Mouse (Mus musculus) heart, adult 18-20 months (tissue): ENCODE results near the gene Cela2a. TPM values are rescaled to one million over a fixed set of nuclear protein-coding genes. Genes with fewer than 3 reads are reported as not detected.

Source experiments
- DNase-seq, 2 experiments: peaks; one replicate each; pipeline ENCODE4 v3.0.0; 2021 to 2022; ENCODE audit warnings: mixed read lengths in 1 of 2
- total RNA-seq, 2 experiments: library from RNA; stranded (reverse); gene quantifications; 2 replicates each; pipeline ENCODE4 v1.2.3; 2021

Cela2a gene
- total RNA-seq, 2 experiments from 2014 or later, result not detected

DNA sequence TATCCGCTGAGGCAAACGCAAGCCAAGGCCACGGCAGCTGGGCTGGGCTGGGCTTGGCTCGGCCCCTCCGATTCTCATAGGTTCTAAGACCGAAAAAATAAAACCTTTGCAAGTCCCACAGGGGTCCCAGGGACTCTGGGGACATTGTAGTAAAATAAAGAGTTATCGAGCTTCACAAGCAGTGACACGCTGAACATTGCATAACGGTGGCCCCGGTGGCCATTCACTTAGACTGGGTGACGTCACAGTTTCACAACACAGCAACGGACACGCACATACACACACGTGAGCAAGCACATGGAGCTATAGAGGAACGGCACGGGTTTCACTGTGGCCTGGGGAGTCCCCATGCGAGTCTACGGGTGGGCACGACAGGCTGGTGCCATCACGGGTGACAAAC is 32.5 kb upstream of the Cela2a start:
- peak; percentile 50 to 54 for DNase-seq

DNA sequence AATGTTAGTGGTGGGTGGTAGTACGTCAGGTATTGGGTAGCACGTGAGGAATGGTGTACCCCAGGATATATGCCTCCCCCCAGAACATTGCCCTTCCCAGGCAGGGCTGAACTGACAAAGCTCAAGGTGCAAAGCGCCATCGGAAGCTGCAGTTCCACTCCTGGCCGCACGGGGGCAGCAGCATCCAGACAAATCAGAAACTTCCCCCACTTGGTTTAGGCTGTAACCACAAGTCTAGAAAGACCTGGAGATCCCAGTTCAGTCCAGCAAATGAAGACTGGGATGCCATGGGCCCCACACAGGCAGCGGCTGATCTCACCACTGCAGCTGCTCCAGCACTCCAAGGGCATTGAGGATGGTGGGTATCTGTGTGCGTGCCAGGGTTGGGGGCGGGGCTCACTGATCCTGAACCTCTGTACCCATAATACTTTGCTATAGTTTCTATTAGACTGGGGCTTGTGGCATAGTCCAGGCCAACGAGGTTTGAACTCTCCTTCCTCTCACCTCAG is 31.5 kb upstream of the Cela2a start:
- DNase-seq, result peak; percentile 77 to 93

DNA sequence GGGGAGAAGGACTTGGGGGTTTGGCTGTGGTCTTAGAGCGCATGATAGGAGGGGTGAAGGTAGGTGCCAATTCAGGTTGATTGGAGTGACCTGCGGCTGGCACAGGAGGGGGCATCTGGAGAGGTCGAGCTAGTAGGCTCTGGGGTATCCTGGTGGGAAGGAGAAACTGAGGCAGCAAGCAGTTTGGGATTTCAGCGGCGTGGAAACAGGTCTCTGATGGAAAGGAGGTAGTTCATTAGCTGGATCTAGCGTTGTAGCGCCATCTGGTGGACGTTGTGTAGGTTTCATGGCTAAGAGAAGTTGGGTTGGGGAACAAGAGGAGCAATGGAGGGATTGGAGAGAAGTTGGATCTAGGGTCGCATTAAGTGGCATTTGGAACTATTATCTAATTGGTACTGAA is 27.5 kb upstream of the Cela2a start:
- peak in 1 of 2 experiments; percentile 81 for DNase-seq

DNA sequence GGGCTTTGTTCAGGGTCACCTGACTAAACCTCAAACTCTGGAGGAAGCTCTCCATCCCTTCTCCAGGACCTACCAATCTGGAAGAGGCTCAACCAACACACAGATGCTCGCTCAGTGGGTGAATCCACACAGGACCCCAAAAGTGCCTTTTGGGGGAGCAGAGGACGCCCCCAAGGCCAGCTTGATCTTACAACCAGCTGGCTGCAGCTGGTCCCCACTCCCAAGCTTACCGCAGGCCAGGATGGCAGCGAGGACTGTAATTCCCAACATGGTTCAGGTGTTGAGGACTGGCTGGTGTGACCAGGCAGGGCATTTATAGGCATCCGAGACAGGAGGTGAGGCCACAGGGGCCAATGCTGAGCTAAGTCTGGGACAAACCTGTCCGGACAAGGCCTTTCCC is 20.0 kb upstream of the Cela2a start, which contains the start of gene Ctrc:
Ctrc (minus strand) TSS at position 361 of the 400 bp plus-strand sequence.
- no peak for DNase-seq

DNA sequence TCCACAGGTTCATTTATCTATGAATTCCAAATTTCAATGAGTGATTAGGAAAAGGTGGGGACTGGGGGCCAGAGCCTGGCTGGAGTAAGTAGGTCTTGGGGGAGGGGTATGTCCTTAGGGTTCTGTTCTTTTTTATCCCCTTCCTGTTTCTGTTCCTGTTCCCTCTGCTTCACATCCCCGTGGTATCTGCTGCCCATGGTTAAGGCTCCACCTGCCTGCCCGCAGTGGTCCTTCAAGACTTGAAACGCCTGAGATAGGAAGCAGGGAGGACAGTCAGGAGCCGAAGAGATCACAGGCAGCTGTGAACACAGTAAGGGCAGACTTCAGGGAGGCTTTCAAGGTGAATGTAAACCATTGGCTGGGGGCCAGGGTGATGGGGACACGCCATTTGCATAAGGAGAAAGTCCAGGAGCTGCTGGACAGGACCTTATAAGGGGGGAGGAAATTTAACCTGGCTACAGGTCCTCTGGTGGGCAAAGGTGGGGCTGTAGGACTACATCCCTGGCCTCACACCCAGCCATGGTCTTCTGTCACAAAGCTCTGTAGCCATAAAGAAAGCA is 8.7 kb upstream of the Cela2a start:
- DNase-seq, result no peak

DNA sequence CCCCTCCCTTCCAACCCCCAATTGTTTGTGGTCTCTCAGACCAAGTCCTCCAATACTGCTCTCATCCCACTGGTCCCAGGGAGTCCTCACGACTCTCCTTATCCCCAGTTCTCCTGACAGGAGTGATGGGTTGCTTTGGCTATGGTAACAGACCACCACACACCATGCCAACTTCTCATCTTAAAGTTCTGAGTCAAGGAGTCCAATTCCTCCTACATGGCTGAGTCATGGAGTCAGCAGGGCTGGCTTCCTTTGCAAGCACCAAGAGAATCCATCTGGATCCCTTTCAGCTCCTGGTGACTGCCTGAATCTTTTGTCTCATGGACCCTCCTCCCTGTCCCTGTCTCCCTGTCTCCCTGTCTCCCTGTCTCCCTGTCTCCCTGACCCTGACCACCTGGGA is 8.0 kb upstream of the Cela2a start:
- DNase-seq, result no peak

DNA sequence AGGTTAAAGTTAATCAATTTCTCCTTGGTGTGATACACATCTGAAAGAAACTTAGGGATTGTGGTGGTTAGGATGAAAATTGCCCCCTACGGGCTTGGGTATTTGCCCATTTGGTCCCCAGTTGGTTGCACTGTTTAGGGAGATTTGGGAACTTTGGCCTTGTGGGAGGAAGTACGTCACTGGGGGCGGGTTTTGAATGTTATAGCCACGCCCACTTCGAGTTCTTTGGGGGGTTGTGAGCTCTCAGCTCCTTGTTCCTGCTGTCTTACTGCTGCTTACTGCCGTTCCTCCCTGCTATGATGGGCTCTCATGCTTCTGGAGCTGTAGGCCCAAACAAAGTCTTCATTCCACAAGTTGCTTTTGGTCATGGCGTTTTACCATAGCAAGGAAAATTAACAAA is 5.4 kb upstream of the Cela2a start:
- no peak for DNase-seq

DNA sequence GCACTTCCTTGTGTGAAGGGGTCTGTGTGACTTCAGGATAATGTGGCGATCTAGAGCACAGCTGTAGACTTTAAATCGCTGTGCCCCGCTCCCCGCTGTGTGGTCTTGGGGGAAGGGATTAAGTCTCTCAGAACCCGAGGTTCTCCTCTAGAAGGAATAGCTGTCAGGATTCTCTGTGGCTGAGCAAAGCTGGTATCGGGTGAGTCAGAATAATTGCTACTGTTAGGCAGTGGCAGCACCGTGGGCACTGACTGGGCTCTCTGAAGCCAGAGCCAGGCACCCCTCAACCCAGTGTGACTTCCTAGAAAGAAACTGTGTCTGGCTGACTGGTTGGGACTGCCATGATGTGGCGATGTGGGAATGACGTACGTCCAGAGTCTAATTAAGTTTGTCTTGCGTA is 4.4 kb upstream of the Cela2a start:
- no peak for DNase-seq

DNA sequence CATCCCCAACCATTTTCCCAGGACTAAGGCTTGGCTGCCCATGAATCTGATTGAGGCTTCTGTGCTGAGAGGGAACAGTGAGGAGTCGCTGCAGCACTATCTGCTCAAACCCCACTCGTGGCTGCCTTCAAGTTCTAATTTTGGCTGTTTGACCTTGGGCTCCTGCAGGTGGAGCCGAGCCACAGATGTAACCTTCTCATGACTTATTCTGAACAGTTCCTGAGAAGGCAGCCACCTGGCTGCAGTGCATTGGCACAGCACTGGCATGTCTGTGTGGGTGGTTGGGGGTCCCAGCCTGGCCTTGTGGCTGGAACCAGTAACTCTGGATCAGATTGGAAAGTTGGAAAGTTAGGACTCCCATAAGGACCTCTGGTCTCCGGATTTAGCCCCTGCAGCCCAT is 2.2 kb upstream of the Cela2a start:
- DNase-seq, result peak; percentile 32 to 48

DNA sequence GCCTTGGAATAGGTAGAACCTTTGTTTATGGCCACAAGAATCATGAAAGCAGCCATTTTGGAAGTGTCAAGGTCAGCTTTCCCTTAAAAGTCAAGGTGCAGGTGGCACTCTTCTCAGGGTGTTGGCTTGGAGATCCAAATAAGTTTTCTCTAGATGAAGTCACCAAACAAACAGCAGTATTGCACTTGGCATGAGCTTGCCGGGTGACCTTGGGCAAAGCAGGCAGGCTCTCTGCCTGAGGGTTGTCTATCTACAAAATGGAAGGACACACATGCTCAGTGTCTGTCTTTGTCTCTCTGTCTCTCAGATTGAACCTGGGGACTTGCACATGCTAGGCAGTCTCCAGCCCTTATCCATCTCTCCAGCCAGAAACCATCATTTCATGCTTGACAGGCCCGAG is 1.4 kb upstream of the Cela2a start:
- no peak for DNase-seq

DNA sequence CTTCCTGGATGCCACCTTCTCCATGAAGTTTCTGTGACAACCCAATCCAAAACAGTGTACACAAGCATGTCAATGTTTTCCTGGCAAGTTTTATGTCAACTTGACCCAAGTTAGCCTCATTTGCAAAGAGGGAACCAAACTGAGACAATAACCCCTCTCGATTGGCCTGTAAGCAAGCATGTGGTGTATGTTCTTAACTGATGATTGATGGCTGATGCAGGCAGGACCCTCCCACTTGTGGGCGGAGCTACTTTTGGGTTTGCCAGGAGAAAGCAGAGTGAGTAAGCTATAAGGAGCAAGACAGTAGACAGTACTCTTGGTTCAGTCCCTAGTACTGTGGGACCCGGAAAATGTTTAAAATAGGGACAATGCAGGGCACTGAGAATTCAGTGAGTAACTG is 3.0 kb downstream of the Cela2a start:
- DNase-seq, result no peak

DNA sequence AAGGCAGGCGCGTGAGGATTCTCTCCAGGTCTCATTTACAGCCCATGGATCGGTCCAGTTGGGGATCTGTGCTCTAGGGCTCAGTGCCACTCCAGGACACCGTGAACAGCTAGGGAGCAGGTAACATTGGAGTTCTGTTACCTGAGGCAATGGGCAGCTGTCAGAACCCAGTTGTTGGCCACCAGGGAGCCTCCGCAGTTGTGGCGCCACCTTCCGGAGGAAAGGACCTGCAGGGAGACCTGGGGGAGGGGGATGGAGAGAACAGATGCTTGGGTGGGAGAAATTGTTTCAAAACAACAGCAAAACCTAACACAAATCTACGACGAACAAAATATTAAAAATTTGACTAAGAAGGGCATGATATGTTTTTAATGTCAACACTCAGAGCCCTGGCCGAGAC is 3.9 kb downstream of the Cela2a start:
- peak in 1 of 2 experiments; percentile 33 for DNase-seq

DNA sequence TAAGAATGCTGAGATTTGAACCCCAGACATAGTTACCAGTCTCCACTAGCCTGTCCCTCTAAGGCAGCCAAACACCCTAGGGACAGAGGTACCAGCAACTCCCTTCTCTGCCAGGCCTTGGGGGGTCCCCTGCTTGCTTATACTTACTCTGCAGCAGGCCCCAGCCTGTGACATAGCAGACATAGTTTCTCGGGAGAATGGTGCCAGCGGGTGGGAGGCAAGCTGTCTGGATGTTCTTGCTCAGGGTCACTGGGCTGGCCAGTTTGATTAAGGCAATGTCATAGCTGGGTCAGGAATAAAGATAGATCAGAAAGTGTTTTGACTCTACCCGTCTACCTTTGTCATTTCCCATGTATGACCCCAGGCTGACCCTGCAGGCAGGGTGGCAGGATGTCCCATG is 4.8 kb downstream of the Cela2a start:
- no peak for DNase-seq

DNA sequence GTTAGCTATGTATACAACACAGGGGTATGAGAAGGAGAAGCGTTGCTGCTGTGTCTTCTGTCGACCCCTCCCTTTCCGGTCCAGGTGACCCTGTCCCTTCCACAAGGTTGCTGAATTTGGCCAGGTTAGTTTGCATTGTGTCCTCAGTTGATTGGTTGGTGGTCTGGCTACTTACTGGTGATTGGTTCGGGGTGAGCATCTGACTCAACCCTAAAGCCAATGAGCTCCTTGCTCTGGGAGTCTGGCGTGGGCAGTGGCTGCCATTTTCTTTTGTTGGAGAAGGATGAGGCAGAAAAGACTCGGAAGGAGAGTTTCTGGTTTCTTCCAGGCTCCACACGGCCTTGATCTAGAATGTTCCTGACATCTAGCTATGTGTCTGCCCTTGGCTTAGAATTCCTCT is 6.6 kb downstream of the Cela2a start:
- no peak for DNase-seq

DNA sequence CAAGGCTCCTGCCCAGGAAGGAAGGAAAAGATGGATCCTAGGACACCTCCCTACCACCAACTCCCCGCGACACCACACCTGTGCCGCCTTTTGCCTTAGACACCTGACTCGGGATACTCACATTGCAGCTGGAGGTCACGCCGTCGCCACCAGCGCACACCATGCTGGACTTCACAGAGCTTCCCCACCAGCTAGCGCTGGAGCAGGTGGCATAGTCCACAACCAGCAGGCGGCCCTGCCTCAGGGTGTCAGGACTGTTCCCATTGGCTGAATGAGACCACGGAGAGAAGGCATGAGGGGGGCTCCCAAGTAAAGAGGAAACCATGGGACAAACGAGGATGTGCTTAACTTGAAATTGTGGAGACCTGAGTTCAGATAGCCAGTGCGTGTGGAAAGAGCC is 7.1 kb downstream of the Cela2a start:
- DNase-seq, result no peak

DNA sequence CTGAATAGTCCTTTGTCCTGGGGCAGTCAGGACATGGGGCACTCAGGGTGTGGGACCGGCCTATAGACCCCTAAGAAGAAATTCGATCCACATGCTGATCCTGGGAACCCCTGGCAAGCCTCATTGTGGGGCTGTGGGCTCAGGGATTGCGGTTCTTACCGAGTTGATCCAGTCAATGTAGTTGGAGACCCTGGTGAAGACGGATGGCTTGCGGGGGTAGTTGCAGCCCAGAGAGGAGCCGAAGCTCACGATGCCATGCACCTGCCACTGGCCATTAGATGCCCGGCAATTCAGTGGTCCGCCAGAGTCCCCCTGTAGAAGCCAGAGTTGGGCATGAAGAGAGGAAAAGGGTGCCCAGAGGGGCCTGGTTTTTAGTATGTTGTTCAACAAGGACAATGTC is 8.3 kb downstream of the Cela2a start:
- DNase-seq, result no peak

DNA sequence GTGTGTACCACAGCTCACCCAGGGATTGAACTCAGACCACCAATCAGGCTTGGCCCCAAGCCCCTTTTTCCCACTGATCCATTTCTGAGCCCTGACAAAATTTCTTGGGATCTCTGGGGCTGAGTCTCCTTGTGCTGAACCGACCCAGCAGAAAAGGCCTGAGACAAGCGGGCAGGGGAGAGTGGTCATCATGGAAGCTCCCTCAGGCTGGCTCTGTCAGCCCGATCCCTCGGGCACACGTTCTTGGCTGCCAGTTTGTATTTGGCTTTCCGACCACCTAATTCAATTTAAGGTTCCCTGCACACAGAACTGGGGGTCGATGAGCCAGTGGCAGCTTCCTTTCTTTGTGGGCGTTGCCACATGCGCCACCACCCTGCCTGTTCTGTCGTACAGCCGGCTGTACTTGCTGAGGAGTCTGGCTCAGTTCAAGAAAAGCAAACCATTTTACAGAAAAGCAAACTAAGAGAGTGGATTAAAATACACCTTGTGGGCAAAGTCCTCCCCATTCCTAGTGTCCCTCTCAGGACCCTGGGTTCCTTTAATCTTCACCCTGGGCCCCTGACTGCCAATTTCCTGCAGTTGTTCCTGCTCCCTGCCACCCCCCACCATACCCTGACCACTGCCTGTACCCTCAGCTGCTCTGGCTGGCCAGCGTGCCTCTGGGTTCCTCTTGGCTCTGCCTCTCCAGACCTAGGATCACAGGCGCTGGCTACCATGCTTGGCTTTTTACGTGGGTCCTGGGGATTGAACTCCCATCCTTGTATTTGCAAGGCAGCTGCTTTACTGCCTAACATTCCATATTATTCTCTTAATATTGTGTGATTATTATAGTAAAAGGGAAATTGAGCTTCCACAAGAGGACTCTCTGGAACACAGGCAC is 8.9 kb downstream of the Cela2a start:
- DNase-seq, result no peak

DNA sequence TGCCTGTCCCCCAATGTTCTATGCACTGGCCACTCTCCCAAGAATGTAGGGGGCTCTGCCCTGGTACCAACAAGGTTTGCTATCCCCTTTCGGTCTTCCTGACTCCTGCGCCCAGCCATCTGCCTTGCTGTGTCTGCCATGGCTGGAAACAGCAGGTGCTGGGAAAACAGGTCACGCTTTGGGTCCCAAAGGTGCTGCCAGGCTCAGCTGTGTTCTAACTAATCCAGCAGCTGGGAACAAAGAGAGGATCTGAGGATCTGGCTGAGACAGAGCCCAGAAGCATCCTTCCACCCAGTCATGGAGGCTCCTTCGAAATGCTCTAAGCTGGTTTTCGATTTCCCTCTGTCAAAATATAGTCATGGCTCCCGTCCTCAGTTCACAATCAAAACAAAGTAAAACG is 9.7 kb downstream of the Cela2a start:
- no peak for DNase-seq

DNA sequence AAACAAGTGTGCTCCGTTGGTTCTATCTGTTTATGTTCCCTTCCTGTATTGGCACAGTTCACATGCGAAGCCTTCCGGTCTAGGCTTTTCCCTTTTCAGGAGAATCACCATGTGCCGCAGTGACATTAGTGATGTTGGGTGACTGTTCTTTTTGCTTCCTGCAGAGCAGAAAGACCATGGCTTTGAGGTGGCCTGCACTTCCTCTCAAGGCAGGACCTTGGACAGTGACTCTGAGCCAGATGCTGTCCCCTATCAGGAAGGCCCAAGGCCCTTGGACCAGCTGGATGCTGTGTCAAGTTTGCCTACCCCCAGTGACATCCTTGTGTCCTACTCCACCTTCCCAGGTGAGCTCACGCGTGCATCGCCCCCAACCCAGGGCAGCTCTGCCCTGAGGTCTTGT is 14.6 kb downstream of the Cela2a start:
- DNase-seq, result no peak

DNA sequence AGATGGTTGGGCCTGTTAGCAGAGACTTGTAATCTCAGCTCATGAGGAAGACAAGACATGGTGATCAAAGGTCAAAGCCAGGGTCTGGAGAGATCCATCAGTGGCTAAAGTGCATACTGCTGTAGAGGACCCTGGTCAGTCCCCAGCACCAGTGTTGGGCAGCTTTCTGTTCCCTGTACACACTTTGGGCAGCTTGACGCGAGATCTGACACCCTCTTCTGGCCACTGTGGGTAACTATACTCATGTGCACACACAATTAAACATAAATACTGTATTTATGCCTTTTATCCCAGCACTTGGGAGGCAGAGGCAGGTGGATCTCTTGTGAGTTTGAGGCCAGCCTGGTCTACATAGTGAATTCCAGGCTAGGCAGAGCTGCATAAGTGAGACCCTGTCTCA is 15.0 kb downstream of the Cela2a start:
- DNase-seq, result no peak

DNA sequence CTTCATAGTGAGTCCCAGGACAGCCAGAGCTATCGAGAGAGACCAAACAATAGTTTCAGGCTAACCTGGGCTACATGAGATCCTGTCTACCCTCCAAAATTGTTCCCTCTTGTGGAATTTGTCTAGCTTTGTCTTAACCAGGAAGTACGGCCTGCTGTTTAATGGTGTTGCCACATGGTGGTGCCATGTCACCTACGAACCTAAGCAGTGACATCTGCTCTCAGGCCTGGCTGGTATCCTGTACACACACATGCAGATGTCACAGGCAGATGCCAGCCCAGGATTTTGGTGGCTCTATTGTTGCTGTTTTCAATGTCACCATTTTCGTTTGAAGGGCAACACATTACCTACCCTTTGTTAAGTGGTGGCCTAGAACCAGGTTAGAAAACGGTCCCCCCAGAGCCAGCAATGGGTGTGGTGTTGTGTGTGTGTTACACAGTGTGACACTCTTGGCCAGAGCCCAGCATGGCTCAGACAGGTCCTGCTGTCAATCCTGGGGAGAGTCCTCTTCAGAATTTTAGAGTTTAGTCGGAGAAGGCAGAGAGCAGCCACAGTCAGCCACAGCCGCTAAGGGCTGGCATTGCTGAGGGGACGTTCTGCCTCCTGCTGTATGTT is 16.0 kb downstream of the Cela2a start:
- DNase-seq, result no peak

DNA sequence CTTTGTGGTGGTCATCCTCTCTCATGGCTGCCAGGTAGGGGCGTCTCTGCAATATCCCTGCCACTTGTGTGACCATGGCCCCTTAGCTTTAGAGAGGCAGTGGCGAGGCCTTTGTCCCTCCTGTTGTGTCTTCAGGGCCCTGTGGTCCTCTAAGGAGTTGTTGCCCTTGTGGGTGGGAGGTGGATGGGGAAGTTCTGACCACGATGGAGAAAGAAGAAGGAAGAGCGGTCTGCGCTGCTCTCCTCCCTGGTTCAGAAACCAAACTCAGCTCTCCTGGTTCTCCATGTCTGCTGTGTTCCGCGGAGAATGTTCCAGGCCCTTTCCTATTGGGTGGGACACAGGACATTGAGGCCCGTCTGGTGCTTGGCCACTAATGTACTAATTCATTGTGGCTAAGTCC is 20.1 kb downstream of the Cela2a start:
- no peak for DNase-seq

DNA sequence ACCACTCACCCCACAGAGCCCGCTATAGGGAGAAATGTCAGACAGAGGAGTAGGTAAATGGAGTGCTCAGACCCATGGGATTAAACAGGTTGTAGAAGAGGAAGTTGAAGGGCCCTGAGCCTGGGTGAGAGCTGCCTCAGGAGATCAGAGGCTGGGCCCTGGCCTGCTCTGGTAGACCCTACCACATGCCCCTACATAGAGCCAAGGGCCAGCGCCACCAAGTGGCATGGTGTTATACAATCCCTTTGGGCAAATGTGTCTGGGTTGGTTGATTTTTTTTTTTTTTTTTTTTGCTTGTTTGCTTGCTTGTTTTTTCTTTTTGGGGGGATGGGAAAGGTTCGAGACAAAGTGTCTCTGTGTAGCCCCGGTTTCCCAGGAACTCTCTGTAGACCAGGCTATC is 21.9 kb downstream of the Cela2a start:
- DNase-seq, result no peak
